Mouse (Mus musculus) stomach, embryonic 16.5 days (tissue): Measurements from ENCODE around the gene D16Ertd472e. TPM values are rescaled to one million over a fixed set of nuclear protein-coding genes. Genes with fewer than 3 reads are reported as not detected.

Experiments used
- ATAC-seq: fragments of 200-750 bp; cut with Nextera tagmentation; 2 replicates; pipeline ENCODE4 v1.8.0; 2017; ENCODE audit warnings: moderate number of reproducible peaks, moderate TSS enrichment; ENCODE audit not compliant: insufficient read depth, low FRiP score
- H3K27ac ChIP-seq: fragments of 300-500 bp; sonication (generic); 2 replicates; pipeline ENCODE4 v1.5.1; 2014; ENCODE audit warnings: low read length
- H3K27me3 ChIP-seq: fragments of 300-500 bp; sonication (generic); 2 replicates; pipeline ENCODE4 v1.6.1; 2014; ENCODE audit warnings: low read length, control low read depth, mixed read lengths; ENCODE audit not compliant: control insufficient read depth, insufficient read depth
- H3K36me3 ChIP-seq: fragments of 300-500 bp; sonication (generic); 2 replicates; pipeline ENCODE4 v1.6.1; 2014; ENCODE audit warnings: low read length; ENCODE audit not compliant: control insufficient read depth, insufficient read depth
- H3K4me1 ChIP-seq: fragments of 300-500 bp; sonication (generic); 2 replicates; pipeline ENCODE4 v1.6.1; 2014; ENCODE audit warnings: low read length, control low read depth, mixed read lengths; ENCODE audit not compliant: control insufficient read depth, insufficient read depth
- H3K4me2 ChIP-seq: fragments of 300-500 bp; sonication (generic); 2 replicates; pipeline ENCODE4 v1.6.1; 2014; ENCODE audit warnings: low read depth, low read length, mixed read lengths
- H3K4me3 ChIP-seq: fragments of 300-500 bp; sonication (generic); replicated peaks from 2 replicates; pipeline ENCODE4 v1.5.1; 2014; ENCODE audit warnings: mild to moderate bottlenecking, low read length
- H3K9ac ChIP-seq: fragments of 300-500 bp; sonication (generic); 2 replicates; pipeline ENCODE4 v1.6.1; 2014; ENCODE audit warnings: low read length
- H3K9me3 ChIP-seq: fragments of 300-500 bp; sonication (generic); replicated peaks from 2 replicates; pipeline ENCODE4 v1.6.1; 2016; ENCODE audit warnings: low read length, control low read depth; ENCODE audit not compliant: control insufficient read depth
- WGBS: fragments of 180-500 bp; shearing (Covaris S2); extraction: QIAGEN DNeasy Blood & Tissue Kit; methylation state at CpG from one replicate; pipeline ENCODE4 v1.1.7; 2014; 5-methylcytosine and 5-hydroxymethylcytosine counted together
- polyA plus RNA-seq: library from polyadenylated mRNA; unstranded; fragments of >200 nt; fragmentation: Nextera tagmentation; extraction: Ambion mirVana; gene quantifications from 2 replicates; pipeline ENCODE4 v1.2.1, GENCODE M21; 2015

D16Ertd472e gene
- polyA plus RNA-seq, 1 experiment from 2014 or later: 12.8 TPM

GRCm38 (mm10) chr16:78575852-78576477 is 543 bp downstream of the D16Ertd472e start:
- Histone ChIP-seq H3K9ac (peak overlapping the region; percentile 90), H3K27ac (peak overlapping the region; percentile 91), H3K27me3 (no peaks in the 10 kb centered on the region), H3K4me2 (peak overlapping the region; percentile 75), H3K4me1 (peaks cover 13% of the 10 kb centered on the region), H3K9me3 (no peaks in the 10 kb centered on the region), H3K36me3 (no peaks in the 10 kb centered on the region), H3K4me3 (peak overlapping the region; percentile 75)
- ATAC-seq: peak; percentile 48
- under 1% methylated on average over 41 of the region's 41 CpGs for WGBS

GRCm38 (mm10) chr16:78575190-78575851 is 1.2 kb downstream of the D16Ertd472e start:
- Histone ChIP-seq H3K36me3 (no peaks in the 10 kb centered on the region), H3K9ac (peak overlapping the region; percentile 90), H3K4me3 (peak overlapping the region; percentile 75), H3K27me3 (no peaks in the 10 kb centered on the region), H3K27ac (peak overlapping the region; percentile 91), H3K9me3 (no peaks in the 10 kb centered on the region), H3K4me1 (peaks cover 13% of the 10 kb centered on the region), H3K4me2 (peak overlapping the region; percentile 75)
- no peak for ATAC-seq
- 31% methylated on average over 4 of the region's 4 CpGs for WGBS

GRCm38 (mm10) chr16:78574241-78574640 is 2.3 kb downstream of the D16Ertd472e start:
- Histone ChIP-seq H3K4me2 (peak overlapping the region; percentile 35), H3K27me3 (no peaks in the 10 kb centered on the region), H3K4me1 (peaks cover 13% of the 10 kb centered on the region), H3K36me3 (no peaks in the 10 kb centered on the region), H3K27ac (no peak overlapping the region), H3K4me3 (peak overlapping the region; percentile 21), H3K9ac (peak overlapping the region; percentile 38; the same call in 1 of the 2 replicates), H3K9me3 (no peaks in the 10 kb centered on the region)
- 58% methylated on average over 6 of the region's 6 CpGs for WGBS
- ATAC-seq: no peak

GRCm38 (mm10) chr16:78573016-78573415 is 3.5 kb downstream of the D16Ertd472e start:
- no peaks in the 10 kb centered on the region for H3K27me3 ChIP-seq
- no peaks in the 10 kb centered on the region for H3K36me3 ChIP-seq
- no peak for ATAC-seq
- no peak overlapping the region for H3K27ac ChIP-seq
- WGBS: 42% methylated on average over 4 of the region's 4 CpGs
- H3K4me1 ChIP-seq: peaks cover 13% of the 10 kb centered on the region
- H3K4me2 ChIP-seq: no peak overlapping the region
- no peaks in the 10 kb centered on the region for H3K9me3 ChIP-seq
- no peak overlapping the region for H3K4me3 ChIP-seq
- H3K9ac ChIP-seq: no peak overlapping the region

- H3K4me3 ChIP-seq: no peak overlapping the region
- H3K27me3 ChIP-seq: no peaks in the 10 kb centered on the region
- no peak for ATAC-seq
- H3K27ac ChIP-seq: peak overlapping the region; percentile 27; the same call in 1 of the 2 replicates
- 71% methylated on average over 13 of the region's 13 CpGs for WGBS
- H3K9ac ChIP-seq: no peak overlapping the region
- 0 out of 2 replicates have a peak, but pooled peaks cover 3% of the 10 kb centered on the region for H3K4me1 ChIP-seq
- no peak overlapping the region for H3K4me2 ChIP-seq
- peaks cover 9% of the 10 kb centered on the region for H3K36me3 ChIP-seq
- H3K9me3 ChIP-seq: no peaks in the 10 kb centered on the region; the same call in 1 of the 2 replicates
Measured at GRCm38 (mm10) chr16:78564110-78564821, 12.2 kb downstream of the D16Ertd472e start.

GRCm38 (mm10) chr16:78563093-78563971 is 13.2 kb downstream of the D16Ertd472e start:
- 71% methylated on average over 15 of the region's 15 CpGs for WGBS
- no peaks in the 10 kb centered on the region; the same call in 1 of the 2 replicates for H3K9me3 ChIP-seq
- no peak overlapping the region for H3K4me2 ChIP-seq
- no peaks in the 10 kb centered on the region for H3K27me3 ChIP-seq
- H3K4me1 ChIP-seq: 0 out of 2 replicates have a peak, but pooled peaks cover 3% of the 10 kb centered on the region
- ATAC-seq: no peak
- H3K4me3 ChIP-seq: no peak overlapping the region
- H3K27ac ChIP-seq: no peak overlapping the region
- H3K36me3 ChIP-seq: peaks cover 9% of the 10 kb centered on the region
- H3K9ac ChIP-seq: no peak overlapping the region

GRCm38 (mm10) chr16:78560627-78561026 is 15.9 kb downstream of the D16Ertd472e start:
- no peak for ATAC-seq
- Histone ChIP-seq H3K9me3 (no peaks in the 10 kb centered on the region; the same call in 1 of the 2 replicates), H3K4me1 (0 out of 2 replicates have a peak, but pooled peaks cover 3% of the 10 kb centered on the region), H3K27me3 (no peaks in the 10 kb centered on the region), H3K36me3 (peaks cover 9% of the 10 kb centered on the region), H3K9ac (no peak overlapping the region), H3K27ac (no peak overlapping the region), H3K4me3 (no peak overlapping the region), H3K4me2 (no peak overlapping the region)
- WGBS: 75% methylated on average over 5 of the region's 5 CpGs

GRCm38 (mm10) chr16:78560063-78560462 is 16.4 kb downstream of the D16Ertd472e start:
- H3K4me1 ChIP-seq: 0 out of 2 replicates have a peak, but pooled peaks cover 3% of the 10 kb centered on the region
- ATAC-seq: no peak
- no peak overlapping the region for H3K27ac ChIP-seq
- WGBS: 76% methylated on average over 15 of the region's 15 CpGs
- H3K4me2 ChIP-seq: no peak overlapping the region
- no peak overlapping the region for H3K9ac ChIP-seq
- H3K4me3 ChIP-seq: no peak overlapping the region
- peaks cover 9% of the 10 kb centered on the region for H3K36me3 ChIP-seq
- no peaks in the 10 kb centered on the region for H3K9me3 ChIP-seq
- no peaks in the 10 kb centered on the region for H3K27me3 ChIP-seq
